Mouse (Mus musculus) lung, postnatal 0 days (tissue): ENCODE data around the gene Gsc2. TPM values are rescaled to one million over a fixed set of nuclear protein-coding genes. Genes with fewer than 3 reads are reported as not detected.
"Not testable (repeated sequence)": the region's sequence is repeated elsewhere in the genome, so short reads cannot be mapped to it uniquely, and the experiment has no call there.

ENCODE experiments used
- ATAC-seq: fragments of 200-750 bp; cut with Nextera tagmentation; 2 replicates; pipeline ENCODE4 v1.8.0; 2017; ENCODE audit warnings: moderate library complexity
- DNase-seq: peaks from one replicate; pipeline ENCODE4 v3.0.0-alpha.2; 2016; ENCODE audit warnings: low spot score
- H3K27ac ChIP-seq: fragments of 300-500 bp; sonication (generic); 2 replicates; pipeline ENCODE4 v1.5.1; 2014; ENCODE audit warnings: antibody characterized with exemption, mild to moderate bottlenecking, low read length, mixed read lengths
- H3K27me3 ChIP-seq: fragments of 300-500 bp; sonication (generic); replicated peaks from 2 replicates; pipeline ENCODE4 v1.6.1; 2014; ENCODE audit warnings: low read length, mixed read lengths; ENCODE audit not compliant: insufficient read depth
- H3K36me3 ChIP-seq: fragments of 300-500 bp; sonication (generic); 2 replicates; pipeline ENCODE4 v1.6.1; 2014; ENCODE audit warnings: low read length, mixed read lengths; ENCODE audit not compliant: insufficient read depth
- H3K4me1 ChIP-seq: fragments of 300-500 bp; sonication (generic); 2 replicates; pipeline ENCODE4 v1.6.1; 2014; ENCODE audit warnings: antibody characterized with exemption, low read depth, low read length, mixed read lengths; ENCODE audit not compliant: insufficient read depth
- H3K4me2 ChIP-seq: fragments of 300-500 bp; sonication (generic); replicated peaks from 2 replicates; pipeline ENCODE4 v1.6.1; 2014; ENCODE audit warnings: low read depth, mild to moderate bottlenecking, low read length, moderate library complexity, mixed read lengths
- H3K4me3 ChIP-seq: fragments of 300-500 bp; sonication (generic); 2 replicates; pipeline ENCODE4 v1.5.1; 2014; ENCODE audit warnings: low read depth, low read length
- H3K9ac ChIP-seq: fragments of 300-500 bp; sonication (generic); replicated peaks from 2 replicates; pipeline ENCODE4 v1.6.1; 2014; ENCODE audit warnings: low read depth, mild to moderate bottlenecking
- H3K9me3 ChIP-seq: fragments of 300-500 bp; sonication (generic); 2 replicates; pipeline ENCODE4 v1.6.1; 2016; ENCODE audit warnings: low read length, mixed read lengths
- CTCF ChIP-seq: IDR thresholded peaks from 2 replicates; pipeline ENCODE4 v1.5.1; 2016; ENCODE audit warnings: antibody characterized with exemption, mild to moderate bottlenecking
- EP300 ChIP-seq: IDR thresholded peaks from 2 replicates; pipeline ENCODE4 v1.6.1; 2016; ENCODE audit warnings: antibody characterized with exemption, mild to moderate bottlenecking, control low read depth
- WGBS: fragments of 180-500 bp; shearing (Covaris S2); extraction: QIAGEN DNeasy Blood & Tissue Kit; methylation state at CpG from one replicate; pipeline ENCODE4 v1.1.7; 2014; 5-methylcytosine and 5-hydroxymethylcytosine counted together
- polyA plus RNA-seq: library from polyadenylated mRNA; unstranded; fragments of >200 nt; fragmentation: Nextera tagmentation; extraction: Ambion mirVana; gene quantifications from 2 replicates; pipeline ENCODE4 v1.2.1, GENCODE M21; 2015

Gsc2 gene
- not detected in 2 replicates for polyA plus RNA-seq

- 1% methylated on average over 84 of the region's 106 CpGs for WGBS
- Histone ChIP-seq H3K4me1 (peaks cover 9% of the 10 kb centered on the region), H3K27ac (no peak within 1 kb of the TSS), H3K9ac (no peak within 1 kb of the TSS), H3K4me2 (peak within 1 kb of the TSS; percentile 63), H3K4me3 (peak within 1 kb of the TSS; percentile 37), H3K27me3 (peaks cover 40% of the 10 kb centered on the region), H3K36me3 (no peaks in the 10 kb centered on the region), H3K9me3 (no peaks in the 10 kb centered on the region)
- ATAC-seq (no peak; the same call in 1 of the 2 replicates), DNase-seq (peak; percentile 20)
- no peak for TF ChIP-seq EP300
- TF ChIP-seq CTCF: no peak
Measured at GRCm38 (mm10) chr16:17914307-17915249, at the start of gene Gsc2. Gene Gsc2 (minus strand): TSS chr16:17915059.

- 67% methylated on average over 7 of the region's 7 CpGs for WGBS
- TF ChIP-seq CTCF (no peak), EP300 (no peak)
- no peaks in the 10 kb centered on the region for H3K36me3 ChIP-seq
Measured at GRCm38 (mm10) chr16:17962091-17962490, 47.2 kb upstream of the Gsc2 start.

GRCm38 (mm10) chr16:17956052-17956638 lies 41.3 kb upstream of the Gsc2 start:
- not testable (repeated sequence) for H3K27ac ChIP-seq, ATAC-seq, H3K4me3 ChIP-seq, H3K4me2 ChIP-seq, H3K27me3 ChIP-seq, DNase-seq, H3K36me3 ChIP-seq, H3K9ac ChIP-seq, H3K4me1 ChIP-seq, H3K9me3 ChIP-seq
- WGBS: 97% methylated on average over 16 of the region's 17 CpGs

More at GRCm38 (mm10) chr16:17962091-17962490, 47.2 kb upstream of the Gsc2 start:
- Histone ChIP-seq H3K4me2 (no peak overlapping the region), H3K4me3 (no peak overlapping the region), H3K4me1 (no peaks in the 10 kb centered on the region), H3K9me3 (no peaks in the 10 kb centered on the region), H3K27me3 (no peaks in the 10 kb centered on the region), H3K27ac (no peak overlapping the region), H3K9ac (no peak overlapping the region)
- DNase-seq: no peak
- ATAC-seq: no peak

GRCm38 (mm10) chr16:17951618-17952017 lies 36.8 kb upstream of the Gsc2 start:
- no peak for ATAC-seq
- 79% methylated on average over 4 of the region's 4 CpGs for WGBS

GRCm38 (mm10) chr16:17950068-17950467 lies 35.2 kb upstream of the Gsc2 start:
- no peak overlapping the region for H3K4me2 ChIP-seq
- TF ChIP-seq CTCF: no peak
- ATAC-seq (no peak), DNase-seq (no peak)
- H3K4me3 ChIP-seq: no peak overlapping the region
- H3K4me1 ChIP-seq: no peaks in the 10 kb centered on the region
- no peaks in the 10 kb centered on the region for H3K27me3 ChIP-seq
- WGBS: 53% methylated on average over 4 of the region's 4 CpGs
- H3K36me3 ChIP-seq: no peaks in the 10 kb centered on the region
- H3K9ac ChIP-seq: no peak overlapping the region
- H3K27ac ChIP-seq: no peak overlapping the region
- no peaks in the 10 kb centered on the region for H3K9me3 ChIP-seq

More at GRCm38 (mm10) chr16:17951618-17952017, 36.8 kb upstream of the Gsc2 start:
- no peak overlapping the region for H3K9ac ChIP-seq
- H3K4me3 ChIP-seq: no peak overlapping the region
- no peaks in the 10 kb centered on the region for H3K36me3 ChIP-seq
- no peaks in the 10 kb centered on the region for H3K4me1 ChIP-seq
- no peak for DNase-seq
- H3K27me3 ChIP-seq: no peaks in the 10 kb centered on the region
- no peak overlapping the region for H3K27ac ChIP-seq
- no peaks in the 10 kb centered on the region for H3K9me3 ChIP-seq
- no peak for TF ChIP-seq CTCF
- TF ChIP-seq EP300: no peak
- H3K4me2 ChIP-seq: no peak overlapping the region

GRCm38 (mm10) chr16:17949421-17949877 lies 34.6 kb upstream of the Gsc2 start:
- H3K4me1 ChIP-seq: no peaks in the 10 kb centered on the region
- no peaks in the 10 kb centered on the region for H3K9me3 ChIP-seq
- H3K27me3 ChIP-seq: no peaks in the 10 kb centered on the region
- ATAC-seq: no peak
- H3K36me3 ChIP-seq: no peaks in the 10 kb centered on the region
- H3K4me3 ChIP-seq: no peak overlapping the region
- H3K4me2 ChIP-seq: no peak overlapping the region
- no peak for DNase-seq
- TF ChIP-seq EP300: no peak
- no peak for TF ChIP-seq CTCF
- 32% methylated on average over 2 of the region's 2 CpGs for WGBS
- H3K27ac ChIP-seq: no peak overlapping the region
- no peak overlapping the region for H3K9ac ChIP-seq
